Mouse (Mus musculus) stomach, postnatal 0 days (tissue): ENCODE measurements around the gene Cdc42ep3.

Source experiments
- CTCF ChIP-seq: IDR thresholded peaks from 2 replicates; pipeline ENCODE4 v1.5.1; 2016; ENCODE audit warnings: antibody characterized with exemption, low read depth, mild to moderate bottlenecking, moderate library complexity
- EP300 ChIP-seq: optimal IDR thresholded peaks from 2 replicates; pipeline ENCODE3; 2016; ENCODE audit warnings: antibody characterized with exemption

DNA sequence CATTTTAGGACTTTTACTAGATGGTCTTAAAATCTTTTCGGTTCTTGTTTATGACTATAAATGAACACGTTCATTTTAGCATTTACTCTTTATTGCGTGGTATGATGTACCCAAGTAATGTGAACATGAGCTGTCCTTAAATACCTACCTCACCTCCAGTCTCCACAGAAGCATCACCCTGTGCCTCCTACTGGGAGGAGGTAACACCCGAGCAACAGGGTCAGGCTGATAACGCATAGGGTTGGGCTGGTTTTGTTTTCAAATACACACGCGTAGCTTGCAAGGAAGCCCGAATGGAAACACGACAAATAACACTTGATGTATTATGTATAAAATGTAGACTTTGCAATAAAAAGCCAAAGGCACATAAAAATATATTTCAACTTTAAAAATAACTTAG is 21.2 kb downstream of the Cdc42ep3 start:
- TF ChIP-seq CTCF (no peak), EP300 (no peak)
